Mouse (Mus musculus) spleen, adult 2 months (tissue): ENCODE measurements around the gene Lhfp.

ENCODE experiments used
- CTCF ChIP-seq: fragments of 200-500 bp; IDR thresholded peaks from 2 replicates; pipeline ENCODE4 v1.5.1; 2011; ENCODE audit warnings: mild to moderate bottlenecking, inconsistent platforms; ENCODE audit not compliant: insufficient read depth, insufficient read length, insufficient replicate concordance; ENCODE audit errors: extremely low read depth
- POLR2A ChIP-seq: fragments of 200-500 bp; IDR thresholded peaks from 2 replicates; pipeline ENCODE4 v1.6.1; 2011; ENCODE audit warnings: low read depth, low read length, inconsistent platforms

- no peak for TF ChIP-seq CTCF
- TF ChIP-seq POLR2A = no peak
These were observed 3.5 kb downstream of the Lhfp start for GRCm38 (mm10) chr3:53044682-53045299.
